Mouse (Mus musculus) kidney, adult 8-10 months (tissue): Measurements from ENCODE around the gene Adgrb3.
A peak's percentile ranks its signal among the peaks of the same experiment; 100 is the strongest.

ENCODE experiments used
- DNase-seq, 2 experiments: peaks; one replicate each; pipeline ENCODE4 v3.0.0; 2022

The Adgrb3 gene

GRCm38 (mm10) chr1:25229245-25229750 is 600.2 kb downstream of the Adgrb3 start:
- no peak for DNase-seq

DNA sequence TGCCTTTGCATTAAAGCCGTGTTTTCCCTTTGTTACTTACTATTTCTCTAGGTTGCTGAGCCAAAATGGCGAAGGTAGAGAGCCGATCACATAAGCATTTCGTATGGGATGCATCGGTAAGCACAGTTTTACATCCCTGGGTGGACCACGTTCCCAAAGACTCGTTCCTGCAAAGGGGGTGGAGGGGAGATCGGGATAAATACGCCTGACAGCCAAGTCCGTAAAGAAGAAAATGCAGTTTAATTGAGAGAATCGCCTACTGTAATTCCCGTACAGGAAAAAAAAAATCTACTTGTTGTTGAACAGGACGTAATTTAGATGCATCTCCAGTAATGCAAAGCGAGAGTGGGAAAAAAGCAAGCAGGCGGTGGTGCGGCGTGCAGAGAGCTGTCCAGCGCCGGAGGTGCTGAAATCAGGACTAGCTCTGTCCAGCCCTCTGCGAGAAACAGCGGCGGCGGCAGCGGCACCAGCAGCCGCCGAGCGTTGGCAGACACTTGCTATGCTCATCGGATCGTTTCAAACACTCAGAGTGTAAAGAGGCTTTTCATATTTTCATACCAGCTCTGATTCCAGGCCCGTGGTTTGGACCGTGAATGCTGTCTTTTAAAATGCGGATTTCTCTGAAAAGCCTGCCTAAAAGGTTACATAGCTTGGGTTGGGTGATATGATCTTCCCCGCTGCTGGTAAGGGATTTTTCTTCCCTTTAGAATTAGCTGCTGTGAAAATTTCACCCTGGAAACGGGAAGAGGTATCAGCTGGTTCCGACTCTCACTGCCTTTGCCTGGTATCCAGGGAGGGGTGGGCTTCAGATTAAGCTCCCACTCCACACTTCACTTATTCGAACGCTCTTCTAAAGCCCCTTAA is 600.9 kb downstream of the Adgrb3 start:
- peak; percentile 15 to 67 for DNase-seq

DNA sequence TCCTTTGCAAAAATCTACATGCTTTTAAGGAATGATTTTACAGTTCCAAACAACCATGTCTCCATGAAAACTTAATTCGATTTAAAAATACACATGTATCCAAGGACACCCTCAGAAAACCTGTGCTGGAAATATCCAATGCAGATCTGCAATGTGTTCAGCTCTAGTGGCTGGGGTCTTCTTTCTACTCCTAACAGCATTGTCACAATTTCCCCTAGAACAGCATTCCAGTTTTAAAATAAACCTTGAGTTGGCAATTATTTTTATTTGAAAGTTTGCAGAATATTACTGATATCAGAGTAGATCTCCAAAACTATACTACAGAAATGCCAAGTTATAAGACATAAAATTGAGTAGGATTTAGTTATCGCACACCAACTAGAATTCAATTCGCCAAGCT is 601.6 kb downstream of the Adgrb3 start:
- no peak for DNase-seq

DNA sequence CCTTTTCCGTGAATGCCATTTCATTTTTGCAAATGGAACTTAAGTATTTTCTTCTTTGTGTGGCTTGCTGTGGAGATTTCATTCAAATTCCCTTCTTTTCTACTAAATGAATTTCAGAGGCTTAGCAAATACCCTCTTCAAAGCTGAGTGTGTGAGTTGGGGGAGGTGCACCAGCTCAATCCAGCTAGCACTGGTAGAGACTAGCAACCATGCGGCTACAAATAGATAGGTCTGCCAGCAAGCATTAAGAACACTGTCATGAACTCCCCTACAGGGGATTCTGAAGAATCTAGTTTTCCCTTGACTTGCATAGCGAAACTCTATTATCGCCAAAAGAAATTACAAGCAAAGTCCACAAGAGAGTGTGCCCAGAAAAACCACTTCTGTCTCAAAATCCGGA is 624.9 kb downstream of the Adgrb3 start:
- no peak for DNase-seq

GRCm38 (mm10) chr1:25199392-25199791 is 630.1 kb downstream of the Adgrb3 start:
- DNase-seq: no peak

GRCm38 (mm10) chr1:25191986-25192385 is 637.5 kb downstream of the Adgrb3 start:
- no peak for DNase-seq

- DNase-seq: no peak
These were observed 640.2 kb downstream of the Adgrb3 start for GRCm38 (mm10) chr1:25189261-25189660.

GRCm38 (mm10) chr1:25185909-25186308 is 643.6 kb downstream of the Adgrb3 start:
- no peak for DNase-seq

- no peak for DNase-seq
These were observed 647.6 kb downstream of the Adgrb3 start for GRCm38 (mm10) chr1:25181881-25182280.

- no peak for DNase-seq
These were observed 648.9 kb downstream of the Adgrb3 start for GRCm38 (mm10) chr1:25180615-25181014.

- DNase-seq: no peak
These were observed 649.5 kb downstream of the Adgrb3 start for GRCm38 (mm10) chr1:25179860-25180582.

GRCm38 (mm10) chr1:25178347-25179130 is 651.0 kb downstream of the Adgrb3 start:
- no peak for DNase-seq

- no peak for DNase-seq
These were observed 662.4 kb downstream of the Adgrb3 start for GRCm38 (mm10) chr1:25167120-25167519.

GRCm38 (mm10) chr1:25166036-25166796 is 663.3 kb downstream of the Adgrb3 start:
- DNase-seq: no peak

- no peak for DNase-seq
These were observed 665.9 kb downstream of the Adgrb3 start for GRCm38 (mm10) chr1:25163561-25163960.

DNA sequence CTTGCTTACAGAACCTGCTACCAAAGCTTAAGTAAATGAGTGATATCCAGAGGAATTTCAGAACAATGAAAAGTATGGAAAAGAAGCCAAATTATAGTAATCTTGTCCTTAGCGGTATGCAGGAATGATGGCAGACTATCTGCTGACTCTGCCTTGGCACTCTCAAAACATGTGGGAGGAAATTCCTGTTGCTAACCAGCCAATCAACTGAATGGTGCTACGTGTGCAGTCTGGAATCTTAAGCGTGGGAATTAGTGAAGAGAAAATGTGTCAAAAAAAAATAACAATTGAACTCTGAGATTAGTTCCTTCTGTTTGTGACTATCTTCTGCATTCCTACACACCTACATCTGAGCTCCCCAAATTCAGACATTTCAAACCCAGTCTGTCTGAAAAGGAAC is 683.3 kb downstream of the Adgrb3 start:
- DNase-seq: no peak

DNA sequence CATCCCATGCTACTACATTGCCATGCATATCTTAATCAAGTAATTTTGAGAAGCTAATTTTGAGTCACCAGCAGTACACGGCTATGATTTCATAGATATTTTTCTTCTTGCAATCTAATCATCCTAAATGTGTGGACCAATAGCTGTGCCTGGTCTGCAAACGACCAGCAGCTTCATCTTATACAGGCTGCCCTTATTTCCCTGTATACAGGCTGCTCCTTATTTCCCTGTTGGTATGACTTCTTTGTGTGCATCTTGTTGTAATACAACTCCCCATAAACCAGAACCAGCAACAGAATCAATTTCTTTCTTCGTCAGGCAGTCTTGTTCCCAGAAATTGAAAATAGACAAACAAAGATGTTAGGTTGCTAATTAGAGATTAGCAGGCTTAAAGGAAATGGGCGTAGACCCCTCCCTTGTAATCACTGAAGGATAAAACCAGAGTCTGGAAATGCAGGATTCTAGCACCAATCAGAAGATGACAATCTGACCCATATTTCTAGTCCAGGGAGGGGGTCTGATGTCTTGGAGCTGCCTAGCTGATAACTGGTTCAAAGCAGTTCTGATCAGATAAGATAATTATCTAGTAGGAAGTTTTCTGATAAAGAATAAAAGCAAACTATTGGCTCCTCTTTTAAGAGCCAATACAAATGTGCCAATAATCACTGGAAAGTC is 697.2 kb downstream of the Adgrb3 start:
- DNase-seq: no peak

- no peak for DNase-seq
These were observed 714.0 kb downstream of the Adgrb3 start for GRCm38 (mm10) chr1:25115512-25115911.

DNA sequence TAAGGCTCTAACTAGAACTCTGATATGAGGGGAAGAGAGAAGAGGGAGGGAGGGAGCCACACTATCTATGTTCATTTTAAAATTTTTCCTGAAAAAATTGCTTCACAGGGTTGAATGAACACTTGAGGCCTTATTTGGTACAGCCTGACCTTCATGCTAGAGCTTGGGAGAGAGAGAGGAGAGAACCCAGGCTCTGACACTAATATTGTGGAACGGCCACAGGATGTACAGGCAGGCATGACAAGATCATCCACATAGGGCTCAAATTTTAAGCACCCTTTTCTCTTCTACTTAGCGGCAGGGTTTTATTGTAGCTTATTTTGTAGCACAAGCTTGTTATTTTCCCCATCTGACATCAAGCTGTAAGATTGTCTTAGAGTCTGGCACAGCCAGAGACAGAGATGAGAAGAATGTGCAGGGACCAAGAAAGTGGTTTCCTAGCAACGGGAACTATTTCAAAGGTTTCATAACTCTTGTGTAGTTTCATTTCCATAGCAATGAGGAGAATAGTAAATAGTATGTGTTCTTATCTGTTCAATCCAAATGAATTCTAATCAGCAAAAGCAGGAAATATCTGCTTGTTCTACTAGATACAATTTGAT is 721.9 kb downstream of the Adgrb3 start:
- no peak for DNase-seq

- DNase-seq: no peak
These were observed 722.8 kb downstream of the Adgrb3 start for GRCm38 (mm10) chr1:25106679-25107078.

DNA sequence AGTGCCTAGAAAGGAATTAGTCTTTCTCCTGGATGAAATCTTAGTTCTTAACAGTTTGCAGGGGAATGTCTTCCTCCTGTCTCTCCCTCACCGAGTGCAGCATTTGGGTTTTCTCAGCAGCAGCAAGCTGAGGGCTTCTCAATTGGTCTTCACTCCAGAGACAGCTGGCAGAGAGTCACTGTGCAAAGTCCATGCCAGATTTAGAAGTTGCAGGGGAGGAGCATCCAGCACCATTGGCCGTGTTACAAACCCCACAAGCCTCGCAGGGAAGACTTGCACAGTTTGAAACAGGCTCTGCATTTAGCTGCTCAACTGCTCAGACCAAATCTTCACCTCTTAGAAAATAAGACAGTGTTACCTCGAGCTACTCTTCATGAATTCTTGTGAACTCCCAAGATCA is 724.1 kb downstream of the Adgrb3 start:
- peak; percentile 77 to 82 for DNase-seq
